Mouse (Mus musculus): ENCODE measurements around the gene Gtf2h5. TPM values are rescaled to one million over a fixed set of nuclear protein-coding genes. Genes with fewer than 3 reads are reported as not detected.
A peak's percentile ranks its signal among the peaks of the same experiment; 100 is the strongest.

Gene Gtf2h5
- total RNA-seq, 2 experiments from 2014 or later, result 117 to 120 TPM

DNA sequence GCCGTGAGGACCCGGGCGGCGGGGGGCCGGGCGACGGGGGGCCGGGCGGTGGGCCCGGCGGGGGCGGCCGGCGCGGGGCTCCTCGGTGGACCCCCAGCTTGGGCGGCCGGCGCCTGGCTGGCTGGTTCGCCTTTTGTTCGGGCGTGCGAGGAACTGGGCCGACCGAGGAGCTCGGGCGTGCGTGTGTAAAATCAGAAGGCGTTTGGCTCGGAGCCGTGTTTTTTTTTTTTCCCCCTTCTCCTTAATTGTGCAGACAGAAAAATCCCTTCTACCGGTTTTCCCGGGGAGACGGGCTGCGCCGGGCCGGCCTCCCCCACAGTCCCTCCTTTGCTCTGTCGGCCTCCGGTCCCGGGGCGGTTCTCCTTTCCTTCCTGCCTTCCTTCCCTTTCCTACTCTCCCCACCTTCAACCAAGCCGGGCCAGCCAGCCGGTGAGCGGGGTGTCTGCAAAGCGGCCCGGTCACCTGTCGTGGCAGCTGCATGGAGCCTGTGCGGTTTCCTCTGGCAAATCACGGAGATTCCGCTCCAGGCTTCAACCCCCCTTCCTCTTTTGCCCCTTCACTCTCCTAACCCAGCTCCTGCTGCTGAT lies 27.5 kb downstream of the Gtf2h5 start:
- intact Hi-C loops (cut with DNase I), result loop anchor here (5.0 to 10.0 kb wide), 2 partner anchors 75 to 108 kb away; no protein-coding TSS in a partner anchor
- peak; percentile 48 to 51 for DNase-seq (ENCODE audit: low spot score in 2 of 2)

GRCm38 (mm10) chr17:6108175-6108574 lies 28.6 kb downstream of the Gtf2h5 start:
- intact Hi-C loops (cut with DNase I), result loop anchor here (5.0 to 10.0 kb wide), 2 partner anchors 74 to 107 kb away; no protein-coding TSS in a partner anchor

DNA sequence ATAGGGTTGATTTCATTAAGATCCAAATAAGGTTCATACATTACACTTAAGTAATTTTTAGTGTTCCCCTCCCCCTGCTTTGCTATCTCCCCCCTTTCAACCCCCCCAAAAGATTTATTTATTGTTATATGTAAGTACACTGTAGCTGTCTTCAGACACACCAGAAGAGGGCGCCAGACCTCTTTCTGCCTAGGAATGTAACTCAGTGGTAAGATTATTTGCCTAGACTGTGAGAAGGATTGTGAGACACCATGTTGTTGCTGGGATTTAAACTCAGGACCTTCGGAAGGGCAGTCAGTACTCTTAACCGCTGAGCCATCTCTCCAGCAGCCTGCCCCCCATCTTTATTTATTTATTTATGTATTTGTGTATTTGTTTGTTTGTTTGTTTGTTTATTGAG lies 31.4 kb downstream of the Gtf2h5 start:
- intact Hi-C loops (cut with DNase I), result no loop called here
- peak in 1 of 2 experiments; percentile 28 for DNase-seq (ENCODE audit: low spot score in 2 of 2)

More at GRCm38 (mm10) chr17:6108175-6108574, 28.6 kb downstream of the Gtf2h5 start:
- no peak for DNase-seq (ENCODE audit: low spot score in 2 of 2)

- DNase-seq (ENCODE audit: low spot score in 2 of 2), result no peak
- intact Hi-C loops (cut with DNase I), result no loop called here
Measured at GRCm38 (mm10) chr17:6113653-6114052, 34.1 kb downstream of the Gtf2h5 start.

DNA sequence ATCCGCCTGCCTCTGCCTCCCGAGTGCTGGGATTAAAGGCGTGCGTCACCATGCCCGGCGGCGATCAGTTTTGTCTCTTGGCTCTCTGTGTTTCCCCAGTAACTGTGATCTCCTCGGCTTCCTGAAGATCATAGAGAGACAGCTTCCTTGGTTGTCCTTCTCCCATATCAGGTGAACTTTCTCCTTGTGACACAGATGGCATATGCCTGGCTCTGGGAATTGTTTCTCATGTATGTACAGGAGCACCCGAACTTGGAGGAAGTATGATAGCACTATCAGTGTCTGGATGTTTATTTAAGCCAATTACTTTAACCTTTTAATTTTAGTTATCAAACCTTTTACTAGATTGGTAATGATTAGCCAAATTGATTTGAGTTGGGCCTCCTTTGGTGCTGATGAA lies 35.5 kb downstream of the Gtf2h5 start:
- DNase-seq (ENCODE audit: low spot score in 2 of 2), result no peak
- intact Hi-C loops (cut with DNase I), result no loop called here

GRCm38 (mm10) chr17:6117148-6117725 lies 37.7 kb downstream of the Gtf2h5 start:
- DNase-seq (ENCODE audit: low spot score in 2 of 2), result no peak
- intact Hi-C loops (cut with DNase I), result no loop called here

DNA sequence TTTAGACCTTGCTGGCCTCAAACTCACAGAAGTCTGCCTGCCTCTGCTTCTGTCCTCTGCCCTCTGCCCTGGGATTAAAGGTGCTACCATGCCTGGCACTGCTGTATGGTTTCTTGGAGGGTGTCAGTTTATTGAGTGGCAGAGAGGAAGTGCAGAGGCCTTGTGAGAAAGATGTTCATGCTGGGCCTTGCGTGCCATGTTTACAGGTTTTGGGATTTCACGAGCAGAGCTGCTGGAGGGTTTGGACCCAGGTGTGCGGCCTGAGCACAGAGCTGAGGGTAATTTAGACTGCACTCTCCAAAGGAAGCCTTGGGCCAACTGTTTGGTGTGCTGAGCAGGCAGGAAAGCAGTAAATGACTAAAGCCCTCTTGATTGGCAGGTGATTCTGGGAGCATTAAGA lies 38.3 kb downstream of the Gtf2h5 start:
- DNase-seq (ENCODE audit: low spot score in 2 of 2), result no peak
- intact Hi-C loops (cut with DNase I), result no loop called here

- intact Hi-C loops (cut with DNase I), result no loop called here
- no peak for DNase-seq (ENCODE audit: low spot score in 2 of 2)
Measured at GRCm38 (mm10) chr17:6118861-6119260, 39.3 kb downstream of the Gtf2h5 start.

DNA sequence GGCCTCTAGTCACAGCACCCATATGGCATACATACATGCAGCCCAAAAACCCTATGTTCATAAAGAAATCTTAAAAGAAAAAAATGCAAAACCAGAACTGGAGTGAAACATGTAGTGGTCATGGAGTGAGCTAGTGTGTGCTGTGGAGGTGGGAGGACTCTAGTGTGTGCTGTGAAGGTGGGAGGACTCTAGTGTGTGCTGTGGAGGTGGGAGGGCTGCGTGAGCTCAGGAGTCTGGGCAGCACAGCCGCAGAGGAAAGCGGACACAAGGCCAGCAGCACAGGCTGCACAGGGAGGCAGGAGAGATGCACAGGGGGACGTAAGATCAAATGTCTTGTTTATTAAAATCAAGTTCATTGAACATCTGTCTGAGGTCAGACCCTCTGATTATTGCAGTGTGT lies 44.2 kb downstream of the Gtf2h5 start:
- peak in 1 of 2 experiments; percentile 40 for DNase-seq (ENCODE audit: low spot score in 2 of 2)
- intact Hi-C loops (cut with DNase I), result no loop called here

GRCm38 (mm10) chr17:6125441-6125840 lies 45.9 kb downstream of the Gtf2h5 start:
- intact Hi-C loops (cut with DNase I), result loop anchor here (5.0 kb wide), 1 partner anchor 57 kb away; no protein-coding TSS in a partner anchor
- no peak for DNase-seq (ENCODE audit: low spot score in 2 of 2)

DNA sequence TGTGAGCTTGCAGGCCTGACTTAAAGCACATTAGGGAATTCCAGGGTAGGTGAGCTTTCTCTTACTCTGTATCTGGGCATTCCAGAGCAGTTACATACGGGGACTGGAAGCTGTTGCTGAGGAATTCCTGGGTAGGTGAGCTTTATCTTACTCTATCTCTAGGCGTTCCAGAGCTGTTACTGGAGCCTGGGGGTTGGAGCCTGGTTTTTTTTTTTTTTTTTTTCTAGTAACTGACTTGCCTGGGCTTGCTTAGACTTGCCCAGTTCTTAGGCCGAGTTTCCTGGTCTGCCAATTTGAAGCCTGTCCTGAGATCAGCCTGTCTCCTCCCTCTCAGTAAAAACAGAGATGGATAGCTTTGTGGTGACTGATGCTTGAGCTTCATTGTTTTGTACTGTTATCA lies 48.5 kb downstream of the Gtf2h5 start:
- intact Hi-C loops (cut with DNase I), result loop anchor here (5.0 kb wide), 1 partner anchor 54 kb away; no protein-coding TSS in a partner anchor
- DNase-seq (ENCODE audit: low spot score in 2 of 2), result no peak

DNA sequence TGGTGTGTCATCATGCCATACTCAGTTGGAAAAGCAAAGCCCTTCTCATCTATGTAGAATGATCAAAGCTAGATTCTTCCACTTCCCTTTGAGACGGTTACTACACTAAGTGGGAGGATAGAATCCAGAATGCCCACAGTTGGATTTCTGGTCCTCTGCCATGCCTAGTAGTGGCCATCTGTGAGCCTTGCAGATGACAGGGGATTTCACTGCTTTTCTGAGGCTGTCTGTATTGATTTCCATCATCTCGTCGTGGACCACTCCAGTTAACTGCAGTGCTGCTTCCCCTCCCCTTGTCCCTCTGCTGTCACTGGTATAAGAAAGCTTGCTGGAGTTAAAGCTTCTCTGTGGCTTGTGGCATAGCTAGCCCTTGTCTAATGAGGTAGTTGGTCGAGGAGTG lies 49.8 kb downstream of the Gtf2h5 start:
- intact Hi-C loops (cut with DNase I), result loop anchor here (5.0 kb wide), 1 partner anchor 53 kb away; no protein-coding TSS in a partner anchor
- peak in 1 of 2 experiments; percentile 45 for DNase-seq (ENCODE audit: low spot score in 2 of 2)

- intact Hi-C loops (cut with DNase I), result no loop called here
- no peak for DNase-seq (ENCODE audit: low spot score in 2 of 2)
Measured at GRCm38 (mm10) chr17:6131083-6131482, 51.5 kb downstream of the Gtf2h5 start.

Small RNAs within 50 kb of the gene (microRNA-seq; reads per million reads assigned to microRNA genes)
- gene Gm22774, result 0 reads per million in 2 experiments

Other genes with a start within 250 kb of the Gtf2h5 start
- gene Snx9, start 238.5 kb upstream of the Gtf2h5 start, total RNA-seq (2021), result 10 to 100 TPM; 13.1 to 13.2 TPM
- 100 to 1,000 TPM in 1 of 2 experiments, 10 to 100 TPM in 1; 84.0 to 123 TPM for gene Synj2, start 138.5 kb upstream of the Gtf2h5 start, total RNA-seq (2021)
- 10 to 100 TPM; 17.1 to 18.7 TPM for gene Serac1, start within 50 bp of the Gtf2h5 start, total RNA-seq (2021)
- gene Tulp4, start 26.7 kb downstream of the Gtf2h5 start, total RNA-seq (2021), result 100 to 1,000 TPM; 263 to 279 TPM
- 10 to 100 TPM; 70.0 to 71.7 TPM for gene Tmem181a, start 177.1 kb downstream of the Gtf2h5 start, total RNA-seq (2021)
- 10 to 100 TPM; 12.8 to 13.2 TPM for gene Dynlt1a, start 237.7 kb downstream of the Gtf2h5 start, total RNA-seq (2021)